Mouse (Mus musculus) lung, adult 2 months (tissue): Measurements from ENCODE around the gene Ppp6r1. TPM values are rescaled to one million over a fixed set of nuclear protein-coding genes. Genes with fewer than 3 reads are reported as not detected.
"Not testable (repeated sequence)": the region's sequence is repeated elsewhere in the genome, so short reads cannot be mapped to it uniquely, and the experiment has no call there.

Experiments used
- DNase-seq: peaks from one replicate; pipeline ENCODE4 v3.0.0; 2022
- H3K4me1 ChIP-seq: fragments of 200-500 bp; 2 replicates; pipeline ENCODE4 v1.6.1; 2011; ENCODE audit warnings: low read length; ENCODE audit not compliant: control insufficient read depth, insufficient read depth
- H3K4me3 ChIP-seq: fragments of 200-500 bp; replicated peaks from 2 replicates; pipeline ENCODE3; 2011; ENCODE audit warnings: low read depth, mild to moderate bottlenecking, control low read depth, low read length; ENCODE audit errors: extremely low read depth
- CTCF ChIP-seq: fragments of 200-500 bp; IDR thresholded peaks from 2 replicates; pipeline ENCODE4 v1.5.1; 2011; ENCODE audit warnings: mild to moderate bottlenecking, low read length, control low read depth; ENCODE audit not compliant: insufficient read depth
- POLR2A ChIP-seq: fragments of 200-500 bp; IDR thresholded peaks from 2 replicates; pipeline ENCODE4 v1.6.1; 2011; ENCODE audit warnings: low read depth, mild to moderate bottlenecking, control low read depth, low read length, borderline replicate concordance; ENCODE audit errors: extremely low read depth
- WGBS: fragments of 180-500 bp; shearing (Covaris S2); methylation state at CpG from one replicate; pipeline ENCODE4 v1.1.7; 2018; 5-methylcytosine and 5-hydroxymethylcytosine counted together
- polyA plus RNA-seq: library from polyadenylated mRNA; depleted of rRNA; stranded (reverse); fragments of >200 nt; gene quantifications from 2 replicates; pipeline ENCODE4 v1.2.3, GENCODE M21; 2012; rRNA removed

Ppp6r1 gene
- polyA plus RNA-seq, 1 experiment, result 112 TPM

DNA sequence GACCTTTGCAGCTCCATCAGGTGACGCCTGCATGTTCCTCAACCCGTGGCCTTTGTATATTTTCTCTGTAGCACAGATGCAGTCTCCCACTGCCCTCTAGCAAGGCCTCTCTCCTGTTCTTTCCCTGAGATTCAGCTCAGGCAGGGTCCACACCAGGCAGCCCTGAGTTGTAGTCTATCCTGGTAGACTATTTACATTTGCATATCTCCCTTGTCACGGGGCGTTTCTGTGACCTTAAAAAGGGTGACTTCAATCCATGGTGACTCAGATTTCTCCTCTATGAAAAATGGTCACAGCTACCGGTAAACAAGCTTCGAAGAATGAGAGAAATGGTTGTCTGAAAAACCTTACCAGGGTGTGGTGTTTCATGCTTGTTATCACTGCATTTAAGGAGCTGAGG is 54.9 kb downstream of the Ppp6r1 start, which contains the start of gene Ptprh:
Ptprh (minus strand) TSS at position 169 of the 400 bp plus-strand sequence.
- Histone ChIP-seq H3K4me1 (no peaks in the 10 kb centered on the region), H3K4me3 (no peak within 1 kb of the TSS)
- 55% methylated on average over 6 of the region's 6 CpGs for WGBS
- DNase-seq, result no peak
- TF ChIP-seq CTCF (no peak), POLR2A (no peak)

- Histone ChIP-seq H3K4me1 (no peaks in the 10 kb centered on the region), H3K4me3 (no peak overlapping the region)
- TF ChIP-seq POLR2A (no peak), CTCF (no peak)
- DNase-seq, result no peak
- 83% methylated on average over 6 of the region's 6 CpGs for WGBS
These were observed 55.9 kb downstream of the Ppp6r1 start for GRCm38 (mm10) chr7:4602969-4603368.

DNA sequence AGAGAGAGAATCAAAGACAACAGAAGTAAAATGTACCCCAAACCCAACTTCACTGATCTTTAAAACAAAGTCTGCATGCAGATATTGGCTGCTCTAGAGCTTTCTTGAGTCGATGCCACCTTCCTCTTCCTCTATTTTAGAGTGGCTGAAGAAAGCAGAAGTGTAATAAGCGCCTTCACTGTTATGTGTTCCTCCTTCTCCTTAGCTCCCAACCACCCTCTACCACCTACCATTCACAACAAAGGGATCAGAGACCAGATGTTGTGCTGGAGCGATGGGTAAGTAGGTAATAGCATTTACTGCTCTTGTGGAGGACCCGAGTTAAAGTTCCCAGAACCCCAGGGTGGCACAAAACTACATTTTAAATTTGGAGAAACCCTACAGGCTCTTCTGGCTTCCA is 61.8 kb downstream of the Ppp6r1 start:
- WGBS, result 49% methylated on average over 4 of the region's 4 CpGs
- not testable (repeated sequence) for H3K4me3 ChIP-seq, DNase-seq, H3K4me1 ChIP-seq

Other genes with a start within 250 kb of the Ppp6r1 start
- gene Rdh13, start 213.4 kb downstream of the Ppp6r1 start, polyA plus RNA-seq, result 12.8 and 16.4 TPM in 2 replicates
- 32.7 and 44.8 TPM in 2 replicates for gene Eps8l1, start 198.3 kb downstream of the Ppp6r1 start, polyA plus RNA-seq
- gene Ppp1r12c, start 157.3 kb downstream of the Ppp6r1 start, polyA plus RNA-seq, result 92.3 and 108 TPM in 2 replicates
- gene Tnnt1, start 142.6 kb downstream of the Ppp6r1 start, polyA plus RNA-seq, result 0.81 and 0.89 TPM in 2 replicates
- 428 and 438 TPM in 2 replicates for gene Tnni3, start 134.8 kb downstream of the Ppp6r1 start, polyA plus RNA-seq
- 16.1 and 17.8 TPM in 2 replicates for gene Dnaaf3, start 126.6 kb downstream of the Ppp6r1 start, polyA plus RNA-seq
- 12.6 and 13.8 TPM in 2 replicates for gene Syt5, start 111.5 kb downstream of the Ppp6r1 start, polyA plus RNA-seq
- 0.08 and 0.14 TPM in 2 replicates for gene Ptprh, start 55.0 kb downstream of the Ppp6r1 start, polyA plus RNA-seq
- gene Tmem86b, start 27.6 kb downstream of the Ppp6r1 start, polyA plus RNA-seq, result 10.1 and 14.6 TPM in 2 replicates
- gene Hspbp1, start 26.0 kb upstream of the Ppp6r1 start, polyA plus RNA-seq, result 38.8 and 39.6 TPM in 2 replicates
- gene Brsk1, start 31.6 kb upstream of the Ppp6r1 start, polyA plus RNA-seq, result 4.1 and 4.9 TPM in 2 replicates
- gene Tmem150b, start 66.2 kb upstream of the Ppp6r1 start, polyA plus RNA-seq, result 3.2 and 3.8 TPM in 2 replicates
- 92.5 and 104 TPM in 2 replicates for gene Kmt5c, start 81.1 kb upstream of the Ppp6r1 start, polyA plus RNA-seq
- 52.7 and 87.5 TPM in 2 replicates for gene Cox6b2, start 94.1 kb upstream of the Ppp6r1 start, polyA plus RNA-seq
- gene Fam71e2, start 112.3 kb upstream of the Ppp6r1 start, polyA plus RNA-seq, result not detected in 2 replicates
- gene Il11, start 123.8 kb upstream of the Ppp6r1 start, polyA plus RNA-seq, result 0.65 and 0.68 TPM in 2 replicates
- gene Tmem190, start 123.9 kb upstream of the Ppp6r1 start, polyA plus RNA-seq, result not detected in 2 replicates
- gene Tmem238, start 130.6 kb upstream of the Ppp6r1 start, polyA plus RNA-seq, result 59.4 and 97.7 TPM in 2 replicates
- 171 and 204 TPM in 2 replicates for gene Rpl28, start 133.9 kb upstream of the Ppp6r1 start, polyA plus RNA-seq
- gene Ube2s, start 153.6 kb upstream of the Ppp6r1 start, polyA plus RNA-seq, result 135 and 210 TPM in 2 replicates
- gene Shisa7, start 185.7 kb upstream of the Ppp6r1 start, polyA plus RNA-seq, result 2.5 and 3.4 TPM in 2 replicates
- gene Isoc2b, start 211.2 kb upstream of the Ppp6r1 start, polyA plus RNA-seq, result 14.1 and 22.3 TPM in 2 replicates
- 13.4 and 15.0 TPM in 2 replicates for gene Isoc2a, start 218.1 kb upstream of the Ppp6r1 start, polyA plus RNA-seq
- gene Gm36210, start 247.5 kb upstream of the Ppp6r1 start, polyA plus RNA-seq, result 0.15 and 0.20 TPM in 2 replicates